Mouse (Mus musculus) G1E (cell line): ENCODE results near the gene Gm11273. TPM values are rescaled to one million over a fixed set of nuclear protein-coding genes. Genes with fewer than 3 reads are reported as not detected.
"Not testable (repeated sequence)": the region's sequence is repeated elsewhere in the genome, so short reads cannot be mapped to it uniquely, and the experiment has no call there.

Source experiments
- ATAC-seq: 2 replicates; pipeline ENCODE4 v1.8.0; 2016; ENCODE audit warnings: mild to moderate bottlenecking; ENCODE audit not compliant: insufficient number of reproducible peaks, poor library complexity, low FRiP score, severe bottlenecking; ENCODE audit errors: extremely low read depth
- DNase-seq: peaks from one replicate; pipeline ENCODE4 v3.0.0; 2012; ENCODE audit warnings: low spot score
- H3K27me3 ChIP-seq: 2 replicates; pipeline ENCODE4 v1.6.1; 2012; ENCODE audit warnings: mild to moderate bottlenecking, low read length, inconsistent platforms; ENCODE audit not compliant: insufficient read depth
- H3K36me3 ChIP-seq: replicated peaks from 2 replicates; pipeline ENCODE3; 2012; ENCODE audit warnings: mild to moderate bottlenecking, inconsistent platforms
- H3K4me1 ChIP-seq: 2 replicates; pipeline ENCODE4 v1.6.1; 2012; ENCODE audit warnings: low read depth, low read length, inconsistent platforms, mixed read lengths; ENCODE audit not compliant: insufficient read depth
- H3K4me3 ChIP-seq: 2 replicates; pipeline ENCODE4 v1.5.1; 2012; ENCODE audit warnings: low read depth, mild to moderate bottlenecking, inconsistent platforms, low read length, moderate library complexity, mixed read lengths
- H3K9me3 ChIP-seq: replicated peaks from 2 replicates; pipeline ENCODE4 v1.6.1; 2012; ENCODE audit warnings: inconsistent platforms
- CTCF ChIP-seq: IDR thresholded peaks from 2 replicates; pipeline ENCODE4 v1.5.1; 2012; ENCODE audit warnings: low read depth, low read length, inconsistent platforms, mixed read lengths
- GATA1 ChIP-seq: IDR thresholded peaks from 2 replicates; pipeline ENCODE4 v1.6.1; 2012; ENCODE audit warnings: borderline replicate concordance, low read length, inconsistent platforms, mixed read lengths
- GATA2 ChIP-seq: IDR thresholded peaks from 2 replicates; pipeline ENCODE4 v1.6.1; 2012; ENCODE audit warnings: low read depth, low read length, inconsistent platforms, borderline replicate concordance
- POLR2AphosphoS5 ChIP-seq: IDR thresholded peaks from 2 replicates; pipeline ENCODE4 v1.6.1; 2012; ENCODE audit warnings: low read depth, low read length, inconsistent platforms; ENCODE audit not compliant: insufficient replicate concordance
- TAL1 ChIP-seq: conservative IDR thresholded peaks from 2 replicates; pipeline ENCODE4 v1.6.1; 2012; ENCODE audit warnings: low read depth, low read length, inconsistent platforms, mixed read lengths
- polyA plus RNA-seq: library from polyadenylated mRNA; stranded (reverse); fragments of >175 nt; gene quantifications from 2 replicates; pipeline ENCODE4 v1.2.3, GENCODE M21; 2012
- total RNA-seq, 2 experiments: library from RNA; stranded (forward) in 1 of 2; stranded (reverse) in 1 of 2; fragments of 200-1000 nt in 1 of 2; fragments of >200 nt in 1 of 2; fragmentation: Nextera tagmentation in 1 of 2; gene quantifications; 2 replicates each; pipeline ENCODE4 v1.2.3; 2014 to 2017

Gm11273 gene
- total and polyA plus RNA-seq, 3 experiments: 9.0 to 38.3 (median 9.9) TPM

- ATAC-seq: no peak
- H3K9me3 ChIP-seq: no peaks in the 10 kb centered on the region
- peaks cover 14% of the 10 kb centered on the region for H3K4me1 ChIP-seq
- DNase-seq: no peak
- TF ChIP-seq GATA1: no peak
- TF ChIP-seq CTCF: no peak
- no peak for TF ChIP-seq GATA2
- no peak for TF ChIP-seq TAL1
- no peak for TF ChIP-seq POLR2AphosphoS5
- H3K36me3 ChIP-seq: no peaks in the 10 kb centered on the region
- peaks cover 16% of the 10 kb centered on the region for H3K27me3 ChIP-seq
- no peak overlapping the region; the same call in 1 of the 2 replicates for H3K4me3 ChIP-seq
Observed at GRCm38 (mm10) chr13:21469097-21469496, 32.1 kb downstream of the Gm11273 start.

GRCm38 (mm10) chr13:21468061-21469019, 32.9 kb downstream of the Gm11273 start, which contains the start of gene Nkapl:
Nkapl (minus strand) TSS chr13:21468509.
- Histone ChIP-seq H3K27me3 (peaks cover 15% of the 10 kb centered on the region), H3K9me3 (no peaks in the 10 kb centered on the region), H3K4me3 (peak within 1 kb of the TSS; percentile 75), H3K4me1 (peaks cover 14% of the 10 kb centered on the region), H3K36me3 (no peaks in the 10 kb centered on the region)
- ATAC-seq: peak; percentile 90
- peak; percentile 83 for DNase-seq
- TF ChIP-seq GATA2 (no peak), TAL1 (no peak), GATA1 (no peak)

GRCm38 (mm10) chr13:21467336-21467735, 33.9 kb downstream of the Gm11273 start:
- TF ChIP-seq POLR2AphosphoS5: no peak
- TF ChIP-seq GATA2: no peak
- TF ChIP-seq TAL1: no peak
- no peak for TF ChIP-seq GATA1
- no peak for TF ChIP-seq CTCF
- Histone ChIP-seq H3K4me3 (no peak overlapping the region), H3K4me1 (peaks cover 17% of the 10 kb centered on the region), H3K27me3 (peaks cover 12% of the 10 kb centered on the region), H3K36me3 (no peaks in the 10 kb centered on the region), H3K9me3 (no peaks in the 10 kb centered on the region)
- DNase-seq (no peak), ATAC-seq (no peak)

GRCm38 (mm10) chr13:21462516-21462915, 38.7 kb downstream of the Gm11273 start:
- peaks cover 13% of the 10 kb centered on the region for H3K27me3 ChIP-seq
- not testable (repeated sequence) for ATAC-seq, H3K36me3 ChIP-seq, H3K9me3 ChIP-seq, H3K4me3 ChIP-seq, H3K4me1 ChIP-seq, DNase-seq

GRCm38 (mm10) chr13:21456347-21456746, 44.9 kb downstream of the Gm11273 start:
- H3K4me3 ChIP-seq: no peak overlapping the region
- TF ChIP-seq GATA2 (no peak), GATA1 (no peak), POLR2AphosphoS5 (no peak), TAL1 (no peak), CTCF (no peak)
- ATAC-seq (no peak), DNase-seq (no peak)
- peaks cover 13% of the 10 kb centered on the region for H3K27me3 ChIP-seq
- H3K9me3 ChIP-seq: no peaks in the 10 kb centered on the region
- peaks cover 7% of the 10 kb centered on the region for H3K36me3 ChIP-seq
- H3K4me1 ChIP-seq: peaks cover 14% of the 10 kb centered on the region

- Histone ChIP-seq H3K4me3 (no peak overlapping the region), H3K9me3 (no peaks in the 10 kb centered on the region), H3K27me3 (peaks cover 5% of the 10 kb centered on the region; the same call in 1 of the 2 replicates), H3K36me3 (peaks cover 24% of the 10 kb centered on the region), H3K4me1 (peaks cover 14% of the 10 kb centered on the region)
- TF ChIP-seq GATA1 (no peak), POLR2AphosphoS5 (no peak), TAL1 (no peak)
- ATAC-seq (no peak), DNase-seq (no peak)
Observed at GRCm38 (mm10) chr13:21454133-21454532, 47.1 kb downstream of the Gm11273 start.
